Mouse (Mus musculus): ENCODE measurements at regions not wholly inside any gene's neighbourhood (a gene's known extent, or its start where the extent isn't known, plus 50 kb on each side); places are given as distances from the start of the nearest gene placed in this dataset.

GRCm38 (mm10) chr9:61862071-61862480 is 52.3 kb downstream of the Rplp1 start:
- DNase-seq (ENCODE audit: low spot score): peak; percentile 53

GRCm38 (mm10) chr9:61860147-61860546 is 54.2 kb downstream of the Rplp1 start:
- peak; percentile 38 for DNase-seq (ENCODE audit: low spot score)

DNA sequence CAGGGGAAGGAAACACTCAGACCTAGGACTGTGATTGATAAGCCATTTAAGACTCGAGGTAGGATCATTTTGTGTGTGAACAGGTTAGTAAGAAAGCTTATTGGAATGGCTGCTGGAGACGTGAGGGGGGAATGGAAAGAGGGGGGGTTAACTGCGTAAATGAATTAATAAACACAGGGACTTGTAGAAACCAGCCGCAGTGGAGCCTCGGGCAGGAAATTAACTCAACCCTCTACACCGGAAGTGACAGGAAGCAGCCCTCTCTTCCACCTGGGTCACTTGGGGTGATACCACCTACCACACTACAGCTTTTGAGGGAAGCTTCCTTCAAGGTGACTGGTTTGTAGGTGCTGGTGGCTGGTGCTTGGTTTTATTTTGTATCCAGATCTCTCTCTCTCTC is 54.9 kb downstream of the Rplp1 start:
- no peak for DNase-seq (ENCODE audit: low spot score)

GRCm38 (mm10) chr9:61857817-61858216 is 56.5 kb downstream of the Rplp1 start:
- DNase-seq (ENCODE audit: low spot score): no peak

DNA sequence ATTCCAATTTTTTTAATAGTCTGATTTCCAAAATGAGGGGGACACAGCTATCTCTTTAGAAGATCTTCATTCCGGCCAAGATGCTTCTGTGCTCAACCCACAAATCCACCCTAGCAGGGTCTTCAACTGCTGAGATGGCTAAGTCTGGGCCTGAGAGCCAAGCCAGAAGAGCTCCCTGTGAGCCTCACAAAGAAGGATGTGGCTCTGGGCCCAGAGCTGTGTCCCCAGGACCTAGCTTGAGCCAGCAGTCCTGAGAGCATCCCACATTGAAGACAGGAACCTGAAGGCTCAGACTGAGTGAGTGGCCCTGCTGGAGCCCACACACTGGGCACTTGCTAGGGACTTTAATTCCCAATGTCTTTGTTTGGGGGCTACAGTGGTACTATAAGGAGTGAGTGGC is 57.7 kb downstream of the Rplp1 start:
- no peak for DNase-seq (ENCODE audit: low spot score)

DNA sequence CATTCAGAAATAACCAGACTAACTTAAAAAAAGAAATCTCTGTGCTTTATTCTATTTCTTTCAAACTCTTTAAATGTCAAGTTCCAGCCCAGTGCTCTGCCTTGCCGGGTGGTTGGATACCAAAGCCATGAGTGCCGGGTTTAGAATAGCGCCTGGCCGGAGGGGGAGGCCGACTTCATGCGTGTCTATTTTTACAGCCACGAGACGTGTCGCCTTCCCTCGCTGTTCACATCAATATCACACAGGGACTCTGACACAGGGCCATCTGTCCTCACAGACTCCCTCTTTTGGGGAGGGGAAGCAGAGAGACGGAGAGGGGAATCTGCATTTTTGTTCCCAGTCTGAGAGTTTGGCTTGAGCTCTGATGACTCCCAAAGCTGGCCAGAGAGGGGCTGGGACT is 58.7 kb downstream of the Rplp1 start:
- DNase-seq (ENCODE audit: low spot score): no peak

DNA sequence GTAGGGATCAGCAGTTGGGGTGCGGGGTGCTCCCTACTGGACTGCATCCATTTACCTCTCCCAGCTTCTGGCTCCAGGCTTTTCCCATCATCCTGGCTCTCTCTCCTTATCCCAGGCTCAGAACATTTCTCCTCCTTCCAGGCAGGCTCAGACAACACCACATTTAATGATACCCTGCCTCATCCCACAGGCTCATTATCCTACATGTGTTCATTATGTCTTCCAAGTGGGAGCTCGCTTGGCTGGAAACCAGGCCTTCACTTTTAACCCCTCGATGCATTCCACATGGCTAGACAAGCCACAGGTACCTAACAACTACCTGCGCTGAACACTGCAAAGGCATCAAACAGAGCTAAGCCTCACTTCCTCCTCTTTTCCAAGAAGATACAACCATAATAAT is 60.5 kb downstream of the Rplp1 start:
- DNase-seq (ENCODE audit: low spot score): no peak

DNA sequence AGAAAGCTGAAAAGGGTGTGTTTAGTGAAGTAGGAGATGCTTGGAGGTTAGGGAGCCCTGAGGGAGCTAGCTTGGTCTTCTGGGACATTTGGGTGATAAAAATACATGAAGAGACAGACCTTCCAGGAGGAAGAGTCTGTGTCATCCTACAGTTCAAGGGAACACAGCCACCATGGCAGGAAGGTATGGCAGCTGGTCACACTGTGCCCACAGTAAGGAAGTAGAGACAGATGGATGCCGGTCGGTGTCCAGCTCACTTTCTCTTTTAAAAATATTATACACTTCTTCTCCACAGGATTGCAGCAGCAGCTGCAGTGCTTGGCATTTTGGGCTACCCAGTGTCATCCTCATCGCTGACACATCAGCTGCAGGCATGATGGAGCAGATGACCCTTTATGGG is 63.0 kb downstream of the Rplp1 start:
- no peak for DNase-seq (ENCODE audit: low spot score)

DNA sequence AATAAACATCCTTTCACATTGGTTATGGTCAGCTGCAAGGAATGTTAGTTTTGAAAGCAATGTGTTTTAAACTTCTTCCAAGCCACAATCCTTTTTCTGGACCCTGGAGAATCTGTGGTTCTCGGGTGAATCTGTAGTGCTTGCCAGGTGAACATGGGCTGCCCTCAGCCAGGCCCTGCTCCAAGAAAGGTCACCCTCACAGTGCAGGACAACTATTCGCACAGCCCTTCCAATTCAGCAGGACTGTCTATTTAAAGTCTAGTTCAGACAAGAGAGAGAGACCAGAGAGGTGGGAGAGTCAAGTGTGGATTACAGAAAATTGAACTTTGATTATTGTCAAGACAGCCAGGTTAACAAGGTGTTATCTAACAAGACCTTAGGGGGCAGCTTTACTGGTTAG is 65.9 kb downstream of the Rplp1 start:
- DNase-seq (ENCODE audit: low spot score): no peak

- no peak for DNase-seq (ENCODE audit: low spot score)
These were observed 66.8 kb downstream of the Rplp1 start for GRCm38 (mm10) chr9:61847496-61847895.

GRCm38 (mm10) chr9:61844645-61845044 is 69.7 kb downstream of the Rplp1 start:
- no peak for DNase-seq (ENCODE audit: low spot score)

DNA sequence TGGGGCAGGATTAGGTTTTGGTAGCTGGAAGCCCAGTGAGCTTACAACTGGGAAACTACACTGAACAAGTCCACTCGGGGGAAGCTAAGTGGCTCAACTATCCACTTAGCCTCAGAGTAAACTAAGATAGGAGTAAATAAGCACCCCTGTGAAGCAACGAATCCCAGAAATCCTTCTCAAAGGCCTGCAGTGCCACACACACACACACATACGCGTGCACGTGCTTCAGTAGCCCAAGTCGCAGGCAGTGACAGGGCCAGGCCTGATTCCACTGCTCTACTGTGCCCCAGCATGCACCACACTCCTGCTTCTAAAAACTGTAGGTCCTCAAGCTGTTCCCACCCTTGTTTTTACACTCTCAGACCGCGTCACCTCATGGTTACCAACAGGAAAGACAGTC is 70.2 kb downstream of the Rplp1 start:
- no peak for DNase-seq (ENCODE audit: low spot score)

DNA sequence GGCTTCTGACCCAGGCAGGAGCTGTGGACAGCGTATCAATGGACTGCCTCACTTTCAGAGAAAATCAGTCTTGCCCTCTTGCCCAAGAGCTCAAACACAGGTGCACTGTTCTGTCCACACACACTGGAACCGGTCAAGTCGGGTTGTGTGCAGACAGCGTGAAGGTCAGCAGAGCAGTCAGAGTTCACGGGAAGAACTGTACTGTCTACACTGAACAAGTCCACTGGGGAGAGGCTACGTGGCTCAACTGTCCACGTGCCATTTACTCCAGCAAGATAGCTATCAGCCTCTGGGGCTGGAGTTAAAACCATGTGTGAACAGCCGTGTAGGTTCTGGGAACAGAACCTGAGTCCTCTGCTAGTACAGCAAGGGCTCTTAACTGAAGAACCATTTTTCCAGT is 70.8 kb downstream of the Rplp1 start:
- DNase-seq (ENCODE audit: low spot score): no peak

DNA sequence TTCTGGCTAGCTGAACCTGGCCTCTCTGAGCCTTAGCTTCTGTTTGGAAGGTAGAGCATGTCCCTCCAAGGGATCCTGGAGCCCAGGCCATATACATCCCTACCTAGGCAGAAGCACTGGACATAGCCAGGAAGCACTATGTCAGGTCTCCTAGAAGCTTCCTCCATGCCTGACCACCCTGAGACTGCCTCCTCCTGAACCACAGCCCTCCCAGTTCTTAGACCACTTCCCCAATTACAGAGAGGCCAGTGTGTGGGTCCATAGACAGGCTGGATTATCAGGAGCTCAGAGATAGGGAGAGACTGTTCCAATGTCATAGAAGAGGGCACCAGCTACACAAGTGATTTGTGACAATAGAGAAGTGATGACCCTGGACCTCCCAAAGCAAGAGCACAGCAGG is 72.0 kb downstream of the Rplp1 start:
- DNase-seq (ENCODE audit: low spot score): no peak

GRCm38 (mm10) chr9:61841222-61841621 is 73.1 kb downstream of the Rplp1 start:
- DNase-seq (ENCODE audit: low spot score): no peak

- DNase-seq (ENCODE audit: low spot score): no peak
These were observed 74.0 kb downstream of the Rplp1 start for GRCm38 (mm10) chr9:61840353-61840752.

DNA sequence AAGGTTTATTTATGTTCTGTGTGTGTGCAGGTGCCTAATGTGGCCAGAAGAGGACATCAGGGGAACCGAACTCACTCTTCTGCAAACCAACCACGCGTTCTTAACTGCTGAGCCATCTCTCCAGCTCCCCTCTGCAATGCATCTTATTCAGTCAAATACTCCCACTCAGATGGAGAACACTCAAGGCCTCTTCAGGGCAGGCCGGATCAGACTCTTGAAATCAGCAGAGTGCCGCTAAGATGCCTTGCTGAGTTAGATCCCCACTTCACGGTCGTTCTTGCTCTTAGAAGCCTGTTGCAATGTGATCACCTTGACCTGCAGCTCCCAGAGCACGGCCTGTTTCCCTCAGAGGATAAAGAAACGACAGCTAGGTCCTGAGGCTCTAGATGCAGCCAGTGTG is 81.1 kb downstream of the Rplp1 start:
- DNase-seq (ENCODE audit: low spot score): no peak

DNA sequence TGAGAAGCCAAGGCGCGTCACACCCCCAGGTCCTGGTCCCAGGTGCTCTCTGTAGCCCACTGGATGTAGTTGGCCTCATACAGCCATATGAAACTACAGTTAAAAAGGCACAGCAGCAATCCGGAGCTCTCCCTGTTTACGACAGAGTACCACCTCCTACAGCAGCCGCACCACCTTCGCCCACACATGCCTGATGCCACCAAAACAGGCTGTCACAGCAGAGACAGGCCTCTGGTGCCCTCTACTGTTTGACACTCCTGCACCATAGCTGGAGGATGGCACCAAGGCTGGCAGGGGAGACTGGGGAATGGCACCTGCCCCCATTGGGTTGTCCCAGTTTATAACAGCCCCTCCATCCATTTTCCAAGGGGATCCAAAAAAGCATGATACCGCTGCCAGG is 84.1 kb downstream of the Rplp1 start:
- DNase-seq (ENCODE audit: low spot score): peak; percentile 89

DNA sequence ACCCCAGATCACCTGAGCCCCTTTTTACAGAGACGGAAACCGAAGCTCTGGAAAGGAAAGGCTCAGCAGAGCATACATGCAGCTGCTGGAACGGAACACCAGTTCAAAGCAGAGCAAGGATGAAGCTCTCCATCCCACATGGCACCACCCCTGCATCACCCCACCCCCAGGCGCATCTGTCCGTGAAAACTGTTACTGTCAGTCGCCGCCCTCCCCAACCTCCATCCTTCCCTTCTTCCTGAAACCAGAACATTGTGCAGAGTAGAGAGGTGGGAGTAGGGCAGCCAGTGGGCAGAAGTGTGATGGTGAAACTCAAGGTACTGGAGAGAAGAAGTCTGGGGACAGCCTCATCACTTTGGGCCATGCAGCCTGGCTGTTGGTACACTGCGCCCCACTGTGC is 84.6 kb downstream of the Rplp1 start:
- DNase-seq (ENCODE audit: low spot score): no peak

DNA sequence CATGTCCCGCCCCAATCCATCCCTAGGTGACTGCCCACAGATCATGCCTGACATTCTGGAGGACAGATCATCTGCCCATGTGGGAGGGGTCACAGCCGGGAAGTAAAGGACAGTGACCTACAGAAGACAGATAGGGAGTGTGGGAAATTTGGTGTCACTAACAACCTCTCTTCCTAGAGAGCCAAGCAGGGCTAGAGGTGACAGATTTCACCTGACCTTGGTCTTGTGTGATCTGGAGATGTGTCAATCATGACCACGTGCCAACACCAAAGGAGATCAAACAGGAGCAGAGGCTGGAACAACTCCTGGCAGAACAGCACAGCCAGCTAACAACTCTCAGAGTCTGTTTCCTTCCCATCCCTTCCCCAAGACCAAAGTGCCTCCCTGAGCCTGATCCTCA is 85.0 kb downstream of the Rplp1 start:
- DNase-seq (ENCODE audit: low spot score): no peak

DNA sequence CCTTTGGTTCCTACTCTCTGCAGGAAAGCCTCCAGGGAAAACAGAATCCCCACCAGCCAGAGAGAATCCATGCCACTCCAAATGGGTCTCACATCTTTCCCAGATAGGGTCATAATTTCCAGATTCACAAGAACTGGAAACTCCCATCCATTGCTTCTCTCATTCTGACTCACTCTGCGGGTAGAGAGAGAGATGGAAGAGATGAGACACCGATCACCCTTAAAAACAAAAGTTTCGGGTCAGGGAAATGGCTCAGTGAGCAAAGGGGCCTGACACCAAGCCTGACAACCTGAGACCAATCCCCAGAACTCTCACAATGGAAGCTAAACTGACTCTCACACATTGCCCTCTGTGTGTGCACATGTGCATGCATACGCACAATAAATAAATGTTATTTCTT is 86.6 kb downstream of the Rplp1 start:
- DNase-seq (ENCODE audit: low spot score): no peak

DNA sequence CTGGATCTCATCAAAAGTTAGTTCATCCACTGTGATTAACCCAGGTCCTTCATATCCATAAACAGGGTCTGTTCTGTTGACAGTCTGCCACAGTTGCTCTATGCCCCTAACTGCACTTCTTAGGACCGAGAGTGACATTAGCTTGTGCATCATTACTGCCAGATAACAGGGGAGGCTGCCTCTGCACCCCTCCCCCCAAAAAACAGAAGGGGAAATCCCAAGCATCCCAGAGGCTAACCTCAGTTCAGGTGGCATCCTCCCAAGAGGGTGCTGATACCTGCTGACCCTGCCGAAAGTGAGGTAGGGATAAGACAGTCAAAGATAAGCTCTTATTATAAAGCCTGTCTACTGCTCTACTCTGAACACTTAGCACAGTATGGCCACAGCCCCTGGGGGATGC is 87.3 kb downstream of the Rplp1 start:
- no peak for DNase-seq (ENCODE audit: low spot score)

- no peak for DNase-seq (ENCODE audit: low spot score)
These were observed 87.9 kb downstream of the Rplp1 start for GRCm38 (mm10) chr9:61826415-61826814.

GRCm38 (mm10) chr9:61825804-61826203 is 88.5 kb downstream of the Rplp1 start:
- DNase-seq (ENCODE audit: low spot score): no peak

GRCm38 (mm10) chr9:61819836-61820235 is 94.5 kb downstream of the Rplp1 start:
- no peak for DNase-seq (ENCODE audit: low spot score)

Measured in layer of hippocampus, adult 11-12 months (tissue).